Mouse (Mus musculus) liver, embryonic 14.5 days (tissue): ENCODE measurements around the gene Ifitm5. TPM values are rescaled to one million over a fixed set of nuclear protein-coding genes. Genes with fewer than 3 reads are reported as not detected.

Experiments
- ATAC-seq: fragments of 200-750 bp; cut with Nextera tagmentation; 2 replicates; pipeline ENCODE4 v1.8.0; 2017; ENCODE audit warnings: moderate number of reproducible peaks, mild to moderate bottlenecking, moderate library complexity; ENCODE audit not compliant: insufficient read depth
- DNase-seq, 3 experiments: peaks; one replicate each; pipeline ENCODE4 v3.0.0-alpha.2; 2012 to 2013; ENCODE audit warnings: low read depth in 3 of 3, low spot score in 3 of 3
- H3K27ac ChIP-seq: fragments of 300-500 bp; sonication (generic); 2 replicates; pipeline ENCODE4 v1.5.1; 2014; ENCODE audit warnings: moderate library complexity, mild to moderate bottlenecking, control low read depth, inconsistent platforms
- H3K27me3 ChIP-seq: fragments of 300-500 bp; sonication (generic); 2 replicates; pipeline ENCODE4 v1.6.1; 2014; ENCODE audit warnings: mild to moderate bottlenecking, low read length, moderate library complexity; ENCODE audit not compliant: control insufficient read depth, insufficient read depth
- H3K36me3 ChIP-seq: fragments of 300-500 bp; sonication (generic); replicated peaks from 2 replicates; pipeline ENCODE4 v1.6.1; 2014; ENCODE audit warnings: low read depth; ENCODE audit not compliant: control insufficient read depth, insufficient read depth
- H3K4me1 ChIP-seq, 2 experiments: fragments of 200-500 bp in 1 of 2; fragments of 300-500 bp in 1 of 2; sonication (generic) in 1 of 2; replicated peaks; 2 replicates each; pipeline ENCODE4 v1.6.1; 2012 to 2014; ENCODE audit warnings: antibody characterized with exemption in 1 of 2, inconsistent platforms in 1 of 2, low read length in 1 of 2; ENCODE audit not compliant: control insufficient read depth in 2 of 2, insufficient read depth in 2 of 2
- H3K4me2 ChIP-seq: fragments of 300-500 bp; sonication (generic); 2 replicates; pipeline ENCODE4 v1.6.1; 2014; ENCODE audit warnings: low read depth, mild to moderate bottlenecking, control low read depth, moderate library complexity
- H3K4me3 ChIP-seq, 2 experiments: fragments of 200-500 bp in 1 of 2; fragments of 300-500 bp in 1 of 2; sonication (generic) in 1 of 2; 2 replicates each; pipeline ENCODE4 v1.5.1; 2012 to 2014; ENCODE audit warnings: low read depth in 2 of 2, low read length in 2 of 2, mild to moderate bottlenecking in 2 of 2, control low read depth in 1 of 2, inconsistent platforms in 1 of 2, moderate library complexity in 1 of 2; ENCODE audit not compliant: insufficient read depth in 1 of 2
- H3K9ac ChIP-seq: fragments of 300-500 bp; sonication (generic); replicated peaks from 2 replicates; pipeline ENCODE4 v1.6.1; 2014; ENCODE audit warnings: mild to moderate bottlenecking, control low read depth, moderate library complexity
- H3K9me3 ChIP-seq: fragments of 300-500 bp; sonication (generic); 2 replicates; pipeline ENCODE4 v1.6.1; 2016; ENCODE audit warnings: low read length, mixed read lengths; ENCODE audit not compliant: control insufficient read depth
- CTCF ChIP-seq: IDR thresholded peaks from 2 replicates; pipeline ENCODE4 v1.5.1; 2016; ENCODE audit warnings: antibody characterized with exemption, low read depth, control low read depth
- EP300 ChIP-seq: IDR thresholded peaks from 2 replicates; pipeline ENCODE4 v1.6.1; 2016; ENCODE audit warnings: antibody characterized with exemption, low read depth
- WGBS: fragments of 180-500 bp; shearing (Covaris S2); extraction: QIAGEN DNeasy Blood & Tissue Kit; methylation state at CpG from one replicate; pipeline ENCODE4 v1.1.7; 2014; ENCODE audit not compliant: insufficient replicate concordance; 5-methylcytosine and 5-hydroxymethylcytosine counted together
- polyA plus RNA-seq, 2 experiments: library from polyadenylated mRNA; depleted of rRNA in 1 of 2; stranded (reverse) in 1 of 2; unstranded in 1 of 2; fragments of >200 nt; fragmentation: Nextera tagmentation in 1 of 2; extraction: Ambion mirVana in 1 of 2; gene quantifications; 2 replicates each; pipeline versions ENCODE4 v1.2.1 to v1.2.3; 2012 to 2014

Gene Ifitm5
- polyA plus RNA-seq, 2 experiments = 0.30 to 0.33 TPM

- Histone ChIP-seq H3K27ac (no peak overlapping the region), H3K4me1 (peaks cover 0 to 11% of the 10 kb centered on the region in 2 experiments; a peak in 2 of 4 replicates), H3K9me3 (no peaks in the 10 kb centered on the region), H3K27me3 (peaks cover 5% of the 10 kb centered on the region), H3K4me2 (no peak overlapping the region), H3K9ac (no peak overlapping the region), H3K4me3 (no peak overlapping the region), H3K36me3 (no peaks in the 10 kb centered on the region)
- DNase-seq = no peak
- no peak for ATAC-seq
- peak; percentile 54 for TF ChIP-seq CTCF
- TF ChIP-seq EP300 = no peak
- WGBS = 29% methylated on average over 3 of the region's 3 CpGs
These were observed 11.7 kb downstream of the Ifitm5 start for GRCm38 (mm10) chr7:140938436-140938835.

- no peak overlapping the region for H3K9ac ChIP-seq
- H3K4me3 ChIP-seq = no peak overlapping the region
- no peaks in the 10 kb centered on the region for H3K36me3 ChIP-seq
- H3K27ac ChIP-seq = no peak overlapping the region
- no peak for ATAC-seq
- no peak for DNase-seq
- no peaks in the 10 kb centered on the region for H3K9me3 ChIP-seq
- H3K4me1 ChIP-seq = no peaks in the 10 kb centered on the region; a peak in 1 of 4 replicates
- peaks cover 23% of the 10 kb centered on the region for H3K27me3 ChIP-seq
- whole genome bisulfite sequencing = 77% methylated on average over 6 of the region's 6 CpGs
- H3K4me2 ChIP-seq = no peak overlapping the region
- no peak for TF ChIP-seq EP300
- no peak for TF ChIP-seq CTCF
These were observed 22.9 kb downstream of the Ifitm5 start for GRCm38 (mm10) chr7:140927181-140927580.

GRCm38 (mm10) chr7:140923070-140923775 lies 26.9 kb downstream of the Ifitm5 start:
- Histone ChIP-seq H3K9me3 (no peaks in the 10 kb centered on the region), H3K36me3 (no peaks in the 10 kb centered on the region), H3K27ac (no peak overlapping the region), H3K4me3 (no peak overlapping the region), H3K4me2 (peak overlapping the region; percentile 44), H3K9ac (no peak overlapping the region), H3K4me1 (peaks cover 0 to 3% of the 10 kb centered on the region in 2 experiments; a peak in 2 of 4 replicates), H3K27me3 (peaks cover 40% of the 10 kb centered on the region)
- TF ChIP-seq CTCF (no peak), EP300 (no peak)
- ATAC-seq = no peak
- WGBS = 21% methylated on average over 30 of the region's 30 CpGs
- no peak for DNase-seq

- Histone ChIP-seq H3K27ac (no peak overlapping the region), H3K36me3 (no peaks in the 10 kb centered on the region), H3K4me2 (peak overlapping the region; percentile 44), H3K9me3 (no peaks in the 10 kb centered on the region), H3K9ac (no peak overlapping the region), H3K27me3 (peaks cover 40% of the 10 kb centered on the region), H3K4me3 (0 out of 4 replicates have a peak overlapping the region, but pooled peaks have one; percentile 6 to 13), H3K4me1 (peaks cover 0 to 3% of the 10 kb centered on the region in 2 experiments; a peak in 2 of 4 replicates)
- 2% methylated on average over 49 of the region's 49 CpGs for WGBS
- TF ChIP-seq EP300 (no peak), CTCF (no peak)
- DNase-seq = no peak
- peak; percentile 19; the same call in 1 of the 2 replicates for ATAC-seq
These were observed 27.6 kb downstream of the Ifitm5 start for GRCm38 (mm10) chr7:140922398-140923069.
